Mouse (Mus musculus) neutrophil, adult 5-6 weeks (primary cell): ENCODE data around the gene Mtmr10. TPM values are rescaled to one million over a fixed set of nuclear protein-coding genes. Genes with fewer than 3 reads are reported as not detected.

Source experiments
- ATAC-seq: fragments of 151-379, 151-347 bp; 2 replicates; pipeline ENCODE4 v1.8.0; 2017; ENCODE audit warnings: mild to moderate bottlenecking, moderate TSS enrichment; ENCODE audit not compliant: insufficient number of reproducible peaks, poor library complexity, low FRiP score, severe bottlenecking; ENCODE audit errors: extremely low read depth
- total RNA-seq: library from RNA; stranded (forward); fragments of 200-1000 nt; gene quantifications from 2 replicates; pipeline ENCODE4 v1.2.3, GENCODE M21; 2017

Gene Mtmr10
- 12.4 and 13.3 TPM in 2 replicates for total RNA-seq

- ATAC-seq: peak; percentile 98
Observed at GRCm38 (mm10) chr7:64287414-64288091, at the start of gene Mtmr10. Gene Mtmr10 (plus strand): TSS chr7:64287653.

GRCm38 (mm10) chr7:64237747-64238146 lies 49.7 kb upstream of the Mtmr10 start:
- no peak for ATAC-seq

GRCm38 (mm10) chr7:64238410-64239086 lies 48.9 kb upstream of the Mtmr10 start:
- ATAC-seq: no peak

- ATAC-seq: no peak
Observed at GRCm38 (mm10) chr7:64239138-64239805, 48.2 kb upstream of the Mtmr10 start.

- no peak for ATAC-seq
Observed at GRCm38 (mm10) chr7:64239806-64240315, 47.6 kb upstream of the Mtmr10 start.

- no peak for ATAC-seq
Observed at GRCm38 (mm10) chr7:64242424-64242823, 45.0 kb upstream of the Mtmr10 start.

GRCm38 (mm10) chr7:64244371-64244770 lies 43.1 kb upstream of the Mtmr10 start:
- ATAC-seq: no peak

- ATAC-seq: no peak
Observed at GRCm38 (mm10) chr7:64246713-64247112, 40.7 kb upstream of the Mtmr10 start.

- no peak for ATAC-seq
Observed at GRCm38 (mm10) chr7:64248352-64248751, 39.1 kb upstream of the Mtmr10 start.

- ATAC-seq: no peak
Observed at GRCm38 (mm10) chr7:64249715-64250114, 37.7 kb upstream of the Mtmr10 start.

GRCm38 (mm10) chr7:64250417-64250816 lies 37.0 kb upstream of the Mtmr10 start:
- no peak for ATAC-seq

GRCm38 (mm10) chr7:64253736-64254135 lies 33.7 kb upstream of the Mtmr10 start:
- no peak for ATAC-seq

GRCm38 (mm10) chr7:64265502-64266279 lies 21.8 kb upstream of the Mtmr10 start:
- no peak for ATAC-seq

- ATAC-seq: no peak
Observed at GRCm38 (mm10) chr7:64266587-64266986, 20.9 kb upstream of the Mtmr10 start.

- ATAC-seq: no peak
Observed at GRCm38 (mm10) chr7:64271926-64272325, 15.5 kb upstream of the Mtmr10 start.

- ATAC-seq: no peak
Observed at GRCm38 (mm10) chr7:64275518-64275917, 11.9 kb upstream of the Mtmr10 start.

- no peak for ATAC-seq
Observed at GRCm38 (mm10) chr7:64276921-64277320, 10.5 kb upstream of the Mtmr10 start.

- no peak for ATAC-seq
Observed at GRCm38 (mm10) chr7:64278526-64278925, 8.9 kb upstream of the Mtmr10 start.

GRCm38 (mm10) chr7:64279548-64279947 lies 7.9 kb upstream of the Mtmr10 start:
- ATAC-seq: peak; percentile 61; the same call in 1 of the 2 replicates
